Mouse (Mus musculus): ENCODE data around the gene Agbl4. TPM values are rescaled to one million over a fixed set of nuclear protein-coding genes. Genes with fewer than 3 reads are reported as not detected.

Agbl4 gene
- polyA plus RNA-seq, 1 experiment from 2014 or later = 0.97 TPM

DNA sequence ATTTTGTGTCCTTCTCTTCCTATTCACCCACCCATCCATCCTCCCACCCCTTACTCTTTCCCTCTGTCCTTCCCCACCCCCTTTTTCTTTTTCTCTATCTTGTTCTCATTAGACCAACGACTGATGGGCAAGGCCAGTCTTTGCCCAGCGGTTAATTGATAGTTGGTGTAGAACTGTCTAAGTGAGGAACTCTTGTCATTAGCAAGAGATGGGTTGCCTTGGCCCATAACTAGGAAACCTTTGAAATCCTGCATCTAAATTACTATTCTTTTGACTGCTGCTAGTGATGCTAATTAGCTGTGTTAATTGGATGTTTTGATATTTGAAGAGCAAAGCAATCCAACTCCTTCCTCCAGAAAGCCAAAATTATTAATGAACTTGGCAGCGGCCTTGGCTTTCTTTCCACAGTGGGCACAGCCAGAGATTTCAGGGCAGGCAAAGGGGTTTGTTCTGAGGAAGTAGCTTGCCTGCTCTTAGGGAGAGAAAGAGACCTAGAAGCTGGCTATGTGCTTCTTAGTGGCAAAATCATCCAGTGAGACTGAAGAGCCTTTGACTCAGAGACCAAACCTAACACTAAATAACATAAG is 1238.2 kb downstream of the Agbl4 start:
- no peak overlapping the region for H3K9ac ChIP-seq (ENCODE audit: low read length)
- WGBS = 83% methylated on average over 3 of the region's 3 CpGs
- no peaks in the 10 kb centered on the region for H3K36me3 ChIP-seq (ENCODE audit: control insufficient read depth, insufficient read depth, low read length)
- H3K27ac ChIP-seq (ENCODE audit: low read length) = no peak overlapping the region
- no peaks in the 10 kb centered on the region for H3K9me3 ChIP-seq (ENCODE audit: control insufficient read depth, low read length)
- H3K4me2 ChIP-seq (ENCODE audit: low read depth, low read length) = no peak overlapping the region
- H3K4me1 ChIP-seq (replicated peaks; ENCODE audit: control insufficient read depth, insufficient read depth, low read length) = no peaks in the 10 kb centered on the region
- no peak for ATAC-seq (ENCODE audit: low read depth)
- no peak overlapping the region for H3K4me3 ChIP-seq (ENCODE audit: low read length)
- H3K27me3 ChIP-seq (ENCODE audit: control insufficient read depth, insufficient read depth, low read depth, low read length) = no peaks in the 10 kb centered on the region

DNA sequence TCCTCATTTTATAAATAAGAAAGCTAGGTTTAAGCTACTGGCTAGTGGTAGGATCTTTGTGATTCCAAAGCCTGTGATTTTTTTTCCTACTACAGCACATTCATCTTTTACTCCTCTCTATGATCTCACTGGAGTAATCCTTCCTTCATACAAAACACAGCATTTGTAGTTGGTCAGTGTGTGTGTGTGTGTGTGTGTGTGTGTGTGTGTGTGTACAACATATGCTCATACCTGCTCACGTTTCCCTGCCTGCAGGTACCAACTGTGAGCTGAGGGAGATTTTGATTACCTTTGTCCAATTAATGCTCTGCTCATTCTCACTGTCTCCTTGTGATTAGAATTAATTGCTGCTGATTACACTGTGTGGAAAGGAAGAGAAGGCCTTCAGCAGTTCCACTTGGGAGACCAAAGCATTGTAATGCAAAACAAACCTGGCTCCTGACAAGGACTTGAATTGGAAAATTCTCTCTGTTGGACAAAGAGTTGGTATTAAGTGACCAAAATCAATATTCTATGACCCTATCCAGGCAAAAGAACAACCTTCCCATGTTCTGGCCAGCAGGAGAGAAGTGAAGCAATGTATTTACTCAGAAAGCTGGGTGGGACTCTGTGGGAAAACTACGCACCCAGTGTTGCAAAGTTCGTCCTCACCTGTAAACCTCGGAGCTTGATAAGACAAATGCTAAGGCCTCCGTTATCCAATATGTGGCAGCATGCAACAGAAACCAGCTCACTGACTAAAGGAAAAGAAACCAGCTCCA is 1241.7 kb downstream of the Agbl4 start:
- H3K27me3 ChIP-seq (ENCODE audit: control insufficient read depth, insufficient read depth, low read depth, low read length) = no peaks in the 10 kb centered on the region
- no peaks in the 10 kb centered on the region for H3K36me3 ChIP-seq (ENCODE audit: control insufficient read depth, insufficient read depth, low read length)
- H3K4me2 ChIP-seq (ENCODE audit: low read depth, low read length) = no peak overlapping the region
- no peak overlapping the region for H3K4me3 ChIP-seq (ENCODE audit: low read length)
- H3K9ac ChIP-seq (ENCODE audit: low read length) = no peak overlapping the region
- no peaks in the 10 kb centered on the region for H3K9me3 ChIP-seq (ENCODE audit: control insufficient read depth, low read length)
- no peaks in the 10 kb centered on the region for H3K4me1 ChIP-seq (replicated peaks; ENCODE audit: control insufficient read depth, insufficient read depth, low read length)
- no peak overlapping the region for H3K27ac ChIP-seq (ENCODE audit: low read length)
- WGBS = 79% methylated on average over 5 of the region's 5 CpGs
- no peak for ATAC-seq (ENCODE audit: low read depth)

DNA sequence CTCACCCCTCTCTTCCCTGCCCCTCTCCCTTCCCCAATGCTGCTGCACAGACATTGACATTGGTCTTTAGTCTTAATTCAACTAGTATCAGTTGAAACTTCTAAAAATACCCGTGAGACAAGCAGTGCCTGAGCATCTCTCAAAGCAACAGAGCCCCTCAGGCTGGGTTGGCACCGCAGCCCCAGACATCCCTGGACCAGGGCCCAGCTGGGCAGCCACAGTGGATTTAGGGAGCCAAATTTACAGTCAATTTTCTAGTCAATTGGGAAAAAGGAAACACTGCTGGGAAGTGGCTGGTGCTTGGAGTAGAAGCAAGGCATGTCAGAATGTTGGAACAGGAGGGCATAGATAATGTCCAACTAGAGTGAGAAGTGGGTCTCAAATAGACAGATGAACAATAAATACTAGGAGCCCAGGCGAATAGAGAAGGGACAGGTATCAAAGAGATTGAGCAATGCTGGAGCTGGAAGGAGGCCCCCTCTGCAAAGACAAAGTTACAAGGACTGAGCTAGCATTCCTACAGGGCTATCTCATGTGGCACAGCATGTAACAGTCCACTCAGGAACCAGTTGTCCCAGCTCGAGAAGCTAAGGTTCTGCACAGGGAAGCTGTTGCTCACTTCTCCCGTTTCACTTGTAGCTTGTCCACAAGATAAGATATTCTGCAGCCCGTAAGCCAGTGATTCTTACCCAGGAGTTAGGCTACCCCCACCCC is 1247.8 kb downstream of the Agbl4 start:
- Histone ChIP-seq H3K27me3 (ENCODE audit: control insufficient read depth, insufficient read depth, low read depth, low read length) (no peaks in the 10 kb centered on the region), H3K27ac (ENCODE audit: low read length) (no peak overlapping the region), H3K4me1 (replicated peaks; ENCODE audit: control insufficient read depth, insufficient read depth, low read length) (no peaks in the 10 kb centered on the region), H3K9ac (ENCODE audit: low read length) (no peak overlapping the region), H3K4me2 (ENCODE audit: low read depth, low read length) (no peak overlapping the region), H3K4me3 (ENCODE audit: low read length) (no peak overlapping the region), H3K9me3 (ENCODE audit: control insufficient read depth, low read length) (no peaks in the 10 kb centered on the region), H3K36me3 (ENCODE audit: control insufficient read depth, insufficient read depth, low read length) (no peaks in the 10 kb centered on the region)
- 53% methylated on average over 6 of the region's 6 CpGs for WGBS
- no peak for ATAC-seq (ENCODE audit: low read depth)

DNA sequence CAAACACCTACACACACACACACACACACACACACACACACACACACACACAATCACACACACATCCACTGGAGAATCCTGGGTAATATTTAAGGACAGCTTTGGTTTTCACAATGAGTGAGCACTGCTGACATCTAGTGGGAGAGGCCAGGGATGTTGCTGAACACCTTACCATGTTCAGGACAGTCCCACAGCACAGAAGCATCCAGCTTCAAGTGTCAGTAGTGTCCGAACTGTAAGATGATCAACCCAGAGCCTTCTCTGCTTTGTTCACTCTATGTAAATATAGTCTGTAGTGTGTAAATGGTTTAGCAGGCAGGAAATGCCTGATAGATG is 1248.3 kb downstream of the Agbl4 start:
- 16% methylated on average over 1 of the region's 1 CpGs for WGBS
- Histone ChIP-seq H3K27ac (ENCODE audit: low read length) (no peak overlapping the region), H3K4me2 (ENCODE audit: low read depth, low read length) (no peak overlapping the region), H3K27me3 (ENCODE audit: control insufficient read depth, insufficient read depth, low read depth, low read length) (no peaks in the 10 kb centered on the region), H3K4me1 (replicated peaks; ENCODE audit: control insufficient read depth, insufficient read depth, low read length) (no peaks in the 10 kb centered on the region), H3K9me3 (ENCODE audit: control insufficient read depth, low read length) (no peaks in the 10 kb centered on the region), H3K9ac (ENCODE audit: low read length) (no peak overlapping the region), H3K4me3 (ENCODE audit: low read length) (no peak overlapping the region), H3K36me3 (ENCODE audit: control insufficient read depth, insufficient read depth, low read length) (no peaks in the 10 kb centered on the region)
- ATAC-seq (ENCODE audit: low read depth) = no peak

DNA sequence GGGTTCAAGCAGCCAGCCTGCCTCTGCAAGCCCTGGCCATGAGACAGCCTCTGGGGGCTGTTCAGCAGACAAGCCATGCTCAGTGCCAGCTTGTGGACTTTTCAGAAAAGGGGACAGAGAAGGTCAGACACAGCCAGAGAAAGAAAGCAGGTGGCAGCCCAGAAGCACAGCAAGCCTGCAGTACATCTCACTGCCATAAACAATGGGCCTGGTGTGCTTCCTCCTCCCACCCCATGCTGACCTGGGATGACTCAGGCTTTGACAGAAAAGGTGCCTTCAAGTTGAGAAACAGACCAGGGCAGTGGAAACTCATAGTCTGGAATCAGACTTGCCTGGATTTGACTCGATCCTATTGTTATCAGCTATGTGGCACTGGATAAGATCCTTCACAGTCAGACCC is 1256.0 kb downstream of the Agbl4 start:
- no peak overlapping the region for H3K4me3 ChIP-seq (ENCODE audit: low read length)
- no peak for ATAC-seq (ENCODE audit: low read depth)
- no peak overlapping the region for H3K4me2 ChIP-seq (ENCODE audit: low read depth, low read length)
- no peak overlapping the region for H3K9ac ChIP-seq (ENCODE audit: low read length)
- H3K27ac ChIP-seq (ENCODE audit: low read length) = no peak overlapping the region
- H3K4me1 ChIP-seq (replicated peaks; ENCODE audit: control insufficient read depth, insufficient read depth, low read length) = no peaks in the 10 kb centered on the region
- H3K27me3 ChIP-seq (ENCODE audit: control insufficient read depth, insufficient read depth, low read depth, low read length) = no peaks in the 10 kb centered on the region
- no peaks in the 10 kb centered on the region for H3K9me3 ChIP-seq (ENCODE audit: control insufficient read depth, low read length)
- no peaks in the 10 kb centered on the region for H3K36me3 ChIP-seq (ENCODE audit: control insufficient read depth, insufficient read depth, low read length)
- WGBS = 46% methylated on average over 1 of the region's 1 CpGs

DNA sequence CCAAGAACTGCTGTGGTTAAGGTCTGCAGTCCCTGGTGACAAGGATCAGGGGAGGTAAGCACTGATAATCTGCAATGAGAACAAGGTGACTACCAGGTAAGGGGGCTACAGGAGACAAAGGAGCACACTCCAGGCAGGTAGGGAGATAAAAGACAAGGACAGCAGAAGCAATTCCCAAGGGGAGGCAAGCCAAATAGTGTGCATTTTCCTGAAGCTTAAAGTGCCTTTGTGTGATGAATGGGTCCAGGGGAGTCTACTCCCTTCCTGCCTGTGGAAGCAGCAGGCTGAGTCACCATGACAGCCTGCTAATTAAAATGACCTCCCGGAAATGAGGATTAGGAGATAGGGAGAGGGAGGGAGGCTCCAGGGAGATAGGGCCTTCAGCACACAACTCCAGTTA is 1266.3 kb downstream of the Agbl4 start:
- Histone ChIP-seq H3K9ac (ENCODE audit: low read length) (no peak overlapping the region), H3K4me2 (ENCODE audit: low read depth, low read length) (no peak overlapping the region), H3K27me3 (ENCODE audit: control insufficient read depth, insufficient read depth, low read depth, low read length) (no peaks in the 10 kb centered on the region), H3K4me1 (replicated peaks; ENCODE audit: control insufficient read depth, insufficient read depth, low read length) (peaks cover 14% of the 10 kb centered on the region), H3K27ac (ENCODE audit: low read length) (peak overlapping the region; percentile 41), H3K4me3 (ENCODE audit: low read length) (no peak overlapping the region), H3K36me3 (ENCODE audit: control insufficient read depth, insufficient read depth, low read length) (no peaks in the 10 kb centered on the region), H3K9me3 (ENCODE audit: control insufficient read depth, low read length) (no peaks in the 10 kb centered on the region)
- WGBS = 4% methylated on average over 1 of the region's 1 CpGs
- peak; percentile 88 for ATAC-seq (ENCODE audit: low read depth)

DNA sequence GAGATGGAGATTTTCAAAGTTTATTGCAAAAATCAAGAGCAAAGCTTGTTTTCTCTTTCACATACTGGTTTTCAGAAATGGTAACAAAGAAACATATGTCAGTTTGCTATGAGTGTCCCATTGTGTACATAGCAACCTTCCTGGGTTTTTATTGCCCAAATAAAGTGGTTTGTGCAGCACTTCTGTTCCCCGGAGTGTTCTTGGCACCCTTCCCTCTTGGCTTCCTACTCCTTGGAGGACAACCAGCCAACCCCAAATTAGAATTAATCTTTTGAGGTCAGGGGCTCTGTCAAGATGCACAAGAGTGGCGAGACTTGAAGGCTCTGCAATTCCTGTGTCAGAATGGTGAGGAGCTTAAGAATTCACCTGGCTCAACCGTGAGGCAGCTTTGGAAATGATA is 1266.7 kb downstream of the Agbl4 start:
- Histone ChIP-seq H3K9me3 (ENCODE audit: control insufficient read depth, low read length) (no peaks in the 10 kb centered on the region), H3K27me3 (ENCODE audit: control insufficient read depth, insufficient read depth, low read depth, low read length) (no peaks in the 10 kb centered on the region), H3K9ac (ENCODE audit: low read length) (no peak overlapping the region), H3K27ac (ENCODE audit: low read length) (peak overlapping the region; percentile 41; the same call in 1 of the 2 replicates), H3K4me1 (replicated peaks; ENCODE audit: control insufficient read depth, insufficient read depth, low read length) (peaks cover 14% of the 10 kb centered on the region), H3K4me3 (ENCODE audit: low read length) (no peak overlapping the region), H3K4me2 (ENCODE audit: low read depth, low read length) (no peak overlapping the region), H3K36me3 (ENCODE audit: control insufficient read depth, insufficient read depth, low read length) (no peaks in the 10 kb centered on the region)
- WGBS = 2% methylated on average over 3 of the region's 3 CpGs
- ATAC-seq (ENCODE audit: low read depth) = peak; percentile 83

DNA sequence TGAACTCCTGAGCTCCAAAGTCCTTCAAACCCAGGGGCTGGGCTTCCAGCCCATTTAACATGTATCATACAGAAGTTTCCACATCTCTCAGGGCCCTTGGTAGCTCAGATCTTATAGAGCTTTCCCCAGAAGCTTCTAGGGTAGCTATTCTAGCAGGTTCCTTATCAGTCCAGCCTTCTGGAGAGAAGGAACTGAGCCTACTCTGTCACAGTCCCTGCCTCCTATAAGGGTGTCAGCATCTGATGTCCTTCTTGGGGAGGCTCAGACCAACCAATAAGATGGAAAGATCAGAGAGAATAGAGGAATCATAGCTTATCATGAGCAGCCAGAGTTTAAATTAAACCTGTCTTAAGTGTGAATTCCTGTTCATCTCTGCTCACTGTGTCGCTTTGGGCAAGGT is 1269.3 kb downstream of the Agbl4 start:
- no peaks in the 10 kb centered on the region for H3K9me3 ChIP-seq (ENCODE audit: control insufficient read depth, low read length)
- H3K4me2 ChIP-seq (ENCODE audit: low read depth, low read length) = no peak overlapping the region
- no peaks in the 10 kb centered on the region for H3K36me3 ChIP-seq (ENCODE audit: control insufficient read depth, insufficient read depth, low read length)
- 45% methylated on average over 1 of the region's 1 CpGs for WGBS
- no peak overlapping the region for H3K4me3 ChIP-seq (ENCODE audit: low read length)
- H3K4me1 ChIP-seq (replicated peaks; ENCODE audit: control insufficient read depth, insufficient read depth, low read length) = peaks cover 21% of the 10 kb centered on the region
- H3K27ac ChIP-seq (ENCODE audit: low read length) = no peak overlapping the region
- H3K27me3 ChIP-seq (ENCODE audit: control insufficient read depth, insufficient read depth, low read depth, low read length) = no peaks in the 10 kb centered on the region
- H3K9ac ChIP-seq (ENCODE audit: low read length) = no peak overlapping the region
- ATAC-seq (ENCODE audit: low read depth) = no peak

DNA sequence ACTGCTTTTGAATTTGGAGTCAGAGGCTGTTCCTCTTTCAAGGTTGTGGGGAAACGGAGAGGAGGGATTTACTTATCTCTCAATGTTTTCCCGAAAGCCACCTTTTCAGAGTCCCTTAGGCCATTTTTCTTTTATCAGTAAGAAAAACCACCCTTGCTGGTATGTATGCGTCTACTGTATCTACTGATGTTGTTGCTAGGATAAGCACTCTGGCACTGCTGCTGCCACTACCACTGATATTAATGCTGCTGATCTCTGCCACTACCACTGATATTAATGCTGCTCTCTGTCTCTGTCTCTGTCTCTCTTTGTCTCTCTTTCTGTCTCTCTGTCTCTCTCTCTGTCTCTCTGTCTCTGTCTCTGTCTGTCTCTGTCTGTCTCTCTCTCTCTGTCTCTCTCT is 1271.9 kb downstream of the Agbl4 start:
- peaks cover 13% of the 10 kb centered on the region for H3K4me1 ChIP-seq (replicated peaks; ENCODE audit: control insufficient read depth, insufficient read depth, low read length)
- 77% methylated on average over 3 of the region's 3 CpGs for WGBS
- H3K27me3 ChIP-seq (ENCODE audit: control insufficient read depth, insufficient read depth, low read depth, low read length) = no peaks in the 10 kb centered on the region
- no peak for ATAC-seq (ENCODE audit: low read depth)
- no peak overlapping the region for H3K4me3 ChIP-seq (ENCODE audit: low read length)
- no peaks in the 10 kb centered on the region for H3K9me3 ChIP-seq (ENCODE audit: control insufficient read depth, low read length)
- H3K27ac ChIP-seq (ENCODE audit: low read length) = no peak overlapping the region
- H3K4me2 ChIP-seq (ENCODE audit: low read depth, low read length) = no peak overlapping the region
- no peaks in the 10 kb centered on the region for H3K36me3 ChIP-seq (ENCODE audit: control insufficient read depth, insufficient read depth, low read length)
- H3K9ac ChIP-seq (ENCODE audit: low read length) = no peak overlapping the region

Data from lung, embryonic 16.5 days (tissue).